Mouse (Mus musculus) lung, postnatal 0 days (tissue): ENCODE measurements at regions not wholly inside any gene's neighbourhood (a gene's known extent, or its start where the extent isn't known, plus 50 kb on each side); places are given as distances from the start of the nearest gene placed in this dataset.

Source experiments
- CTCF ChIP-seq: IDR thresholded peaks from 2 replicates; pipeline ENCODE4 v1.5.1; 2016; ENCODE audit warnings: antibody characterized with exemption, mild to moderate bottlenecking
- EP300 ChIP-seq: IDR thresholded peaks from 2 replicates; pipeline ENCODE4 v1.6.1; 2016; ENCODE audit warnings: antibody characterized with exemption, mild to moderate bottlenecking, control low read depth

DNA sequence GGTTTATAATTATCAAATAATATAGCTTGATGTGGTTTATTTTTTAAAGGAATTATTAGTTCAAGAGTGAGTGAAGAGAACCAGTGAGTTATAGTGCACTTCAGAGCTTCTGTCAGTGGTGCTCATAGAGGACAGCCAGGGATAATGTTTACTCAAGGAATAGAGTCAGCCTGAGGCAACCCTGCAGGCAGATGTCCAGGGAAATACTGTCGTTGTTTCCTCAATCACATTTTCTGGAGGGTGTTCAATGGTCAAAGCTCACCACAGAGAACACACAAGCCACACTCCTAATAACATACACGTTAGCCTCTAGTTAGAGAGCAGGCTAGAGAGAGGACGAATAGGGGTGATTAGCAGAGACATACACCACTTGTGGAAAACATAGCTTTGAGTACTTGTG, 184.0 kb downstream of the Sqor start:
- TF ChIP-seq CTCF: no peak
- TF ChIP-seq EP300: no peak
